Mouse (Mus musculus) hematopoietic stem cell, adult 5-6 weeks (primary cell): ENCODE measurements around the gene Ptprn2. TPM values are rescaled to one million over a fixed set of nuclear protein-coding genes. Genes with fewer than 3 reads are reported as not detected.

Experiments
- ATAC-seq, 2 experiments: fragments of 125-278 bp in 1 of 2; replicated peaks in 1 of 2; 2 replicates each; pipeline ENCODE4 v1.8.0; 2016 to 2017; ENCODE audit warnings: inconsistent platforms in 2 of 2, mild to moderate bottlenecking in 2 of 2, moderate number of reproducible peaks in 2 of 2, low read depth in 1 of 2, moderate TSS enrichment in 1 of 2; ENCODE audit not compliant: low FRiP score in 2 of 2, poor library complexity in 2 of 2, severe bottlenecking in 2 of 2, insufficient read depth in 1 of 2, low TSS enrichment in 1 of 2
- total RNA-seq: library from RNA; stranded (forward); fragments of 172-1452, 232-1000 nt; gene quantifications from 2 replicates; pipeline ENCODE4 v1.2.3, GENCODE M21; 2017

Gene Ptprn2
- not detected in 2 replicates for total RNA-seq

DNA sequence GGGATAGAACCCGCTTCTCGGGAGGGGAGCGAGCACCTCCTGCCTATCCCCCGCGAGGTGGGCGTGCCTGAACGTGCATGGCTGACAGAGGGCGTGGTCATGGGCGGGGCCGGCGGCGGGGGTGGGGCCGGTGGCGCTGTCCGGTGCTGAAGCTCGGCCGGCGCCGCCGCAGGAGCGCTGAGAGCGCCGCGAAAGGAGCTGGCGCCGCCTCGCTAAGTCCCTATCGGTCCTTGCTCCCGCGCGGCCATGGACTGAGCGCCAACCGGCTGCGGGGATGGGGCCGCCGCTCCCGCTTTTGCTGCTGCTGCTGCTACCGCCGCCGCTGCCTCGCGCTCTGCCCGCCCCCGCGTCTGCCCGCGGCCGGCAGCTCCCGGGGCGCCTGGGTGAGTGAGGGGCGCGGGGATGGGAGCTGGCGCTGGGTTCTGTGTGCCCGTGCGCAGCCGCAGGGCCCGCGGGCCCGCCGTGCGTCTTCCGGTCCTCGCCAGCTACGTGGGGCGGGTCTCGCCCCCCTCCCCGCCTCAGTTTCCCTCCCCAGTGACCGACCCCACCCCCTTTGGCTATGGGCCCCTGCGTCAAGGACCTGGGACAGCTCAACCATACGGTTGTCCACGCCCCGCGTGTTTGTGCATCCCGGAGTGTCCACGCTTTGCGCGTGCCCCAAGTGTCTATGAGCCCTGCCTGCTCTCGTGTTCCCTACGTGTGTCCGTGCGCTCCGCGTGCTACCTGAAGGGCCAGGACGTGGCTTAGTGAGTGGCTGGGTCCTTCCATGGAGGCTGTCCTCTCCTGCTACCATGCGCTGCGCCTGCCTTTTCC is at the start of gene Ptprn2:
Gene Ptprn2, plus strand, starts transcription at position 130 of the 813 bp plus-strand sequence.
- peak; percentile 71 to 75 for ATAC-seq

DNA sequence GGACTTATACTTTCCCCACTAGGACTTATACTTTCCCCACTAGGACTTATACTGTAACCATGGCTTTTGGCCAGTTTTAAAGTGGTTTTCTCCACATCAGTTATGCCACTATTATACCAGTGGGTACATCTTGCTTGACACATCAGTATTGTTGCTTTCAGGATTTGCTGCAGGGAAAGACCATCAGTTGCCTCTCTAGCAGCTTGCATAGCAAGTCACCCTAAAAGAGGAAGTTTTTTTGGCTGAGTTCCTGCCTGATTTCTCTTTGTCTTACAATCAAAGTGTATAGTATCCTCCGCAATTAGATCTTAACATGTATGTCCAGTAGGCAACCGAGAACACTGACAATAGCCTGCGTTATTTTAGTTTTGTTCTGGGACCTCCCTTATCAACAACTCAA is 49.4 kb upstream of the Ptprn2 start:
- peak; percentile 61 to 64 for ATAC-seq

GRCm38 (mm10) chr12:116438591-116438990 is 46.9 kb upstream of the Ptprn2 start:
- no peak for ATAC-seq

DNA sequence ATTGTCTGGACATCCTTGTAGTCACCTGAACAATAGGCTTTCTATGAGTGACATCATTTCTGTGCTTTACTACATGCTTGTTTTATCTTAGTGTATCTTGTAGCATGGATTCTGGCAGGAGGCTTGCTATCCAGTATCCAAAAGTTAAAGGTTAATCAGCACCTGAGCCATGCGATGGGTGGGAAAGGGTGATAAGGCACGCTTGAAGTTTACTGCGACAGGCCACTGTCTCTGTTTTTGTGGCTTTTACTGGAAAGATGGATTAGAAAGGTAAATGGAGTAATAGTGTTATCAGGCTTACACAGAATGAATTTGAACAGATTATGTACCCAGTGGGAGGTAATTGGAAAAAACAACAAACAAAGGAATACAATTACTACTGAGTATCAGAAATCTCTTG is 43.3 kb upstream of the Ptprn2 start:
- ATAC-seq: no peak

DNA sequence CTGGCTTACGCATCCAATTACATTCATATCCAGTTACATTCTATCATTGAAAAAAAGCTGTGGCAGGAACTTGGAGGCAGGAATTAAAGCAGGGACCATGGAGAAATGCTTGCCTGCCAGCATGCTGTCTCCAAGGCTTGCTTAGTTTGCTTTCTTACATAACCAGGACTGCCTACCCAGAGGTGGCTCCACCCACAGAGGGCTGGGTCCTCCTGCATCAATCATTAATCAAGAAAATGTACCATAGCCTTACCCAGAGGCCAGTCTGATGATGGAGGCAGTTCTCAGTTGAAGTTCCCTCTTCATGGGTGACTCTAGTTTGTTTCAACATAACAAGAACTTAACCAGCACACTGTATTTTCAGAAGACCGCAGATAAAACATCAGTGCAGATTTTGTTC is 36.0 kb upstream of the Ptprn2 start:
- ATAC-seq: no peak

- no peak for ATAC-seq
Measured at GRCm38 (mm10) chr12:116460379-116461065, 25.0 kb upstream of the Ptprn2 start.

DNA sequence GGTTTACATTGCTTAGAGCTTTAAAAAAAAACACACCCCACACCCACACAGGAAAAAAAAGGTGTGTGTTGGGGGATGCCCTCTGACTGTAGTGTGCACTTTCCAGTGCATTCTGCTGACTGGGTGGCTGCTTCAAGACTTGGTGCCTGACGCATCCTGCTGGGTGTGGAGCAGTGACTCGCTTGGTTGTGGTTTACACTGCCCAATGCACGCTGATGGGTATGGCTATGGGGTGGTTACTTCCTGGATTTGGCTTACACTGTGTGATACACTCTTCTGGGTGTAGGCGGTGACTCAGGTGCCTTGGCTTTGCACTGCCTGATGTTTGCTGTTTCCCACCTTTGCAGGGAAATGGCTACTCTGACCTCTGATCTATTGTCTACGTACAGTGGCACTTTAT is 18.5 kb upstream of the Ptprn2 start:
- peak; percentile 45 to 46; a peak in 1 of 4 replicates for ATAC-seq

GRCm38 (mm10) chr12:116468348-116468747 is 17.2 kb upstream of the Ptprn2 start:
- ATAC-seq: no peak

DNA sequence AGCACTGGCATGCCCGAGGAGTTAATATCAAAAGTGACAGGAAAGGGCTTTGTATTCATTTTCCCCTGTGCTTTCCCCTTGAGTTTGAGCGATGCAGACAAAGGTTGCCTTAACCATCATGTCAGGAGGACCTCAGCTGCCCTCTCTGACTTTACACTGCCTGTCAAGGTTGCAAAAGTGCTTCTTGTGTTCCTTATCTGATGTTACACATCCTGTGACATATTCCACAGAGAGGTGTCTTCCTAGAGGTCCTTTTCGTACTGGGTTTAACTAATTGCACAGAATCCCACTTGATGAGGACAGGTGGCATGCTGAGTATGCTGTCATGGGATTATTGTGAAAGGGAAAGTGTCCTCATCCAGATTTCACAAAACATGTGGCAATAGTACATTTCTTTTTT is 16.4 kb upstream of the Ptprn2 start:
- peak in 1 of 2 experiments; percentile 10; a peak in 1 of 4 replicates for ATAC-seq

GRCm38 (mm10) chr12:116473264-116473663 is 12.3 kb upstream of the Ptprn2 start:
- peak in 1 of 2 experiments; percentile 45; a peak in 1 of 4 replicates for ATAC-seq

GRCm38 (mm10) chr12:116473761-116474160 is 11.8 kb upstream of the Ptprn2 start:
- no peak for ATAC-seq

DNA sequence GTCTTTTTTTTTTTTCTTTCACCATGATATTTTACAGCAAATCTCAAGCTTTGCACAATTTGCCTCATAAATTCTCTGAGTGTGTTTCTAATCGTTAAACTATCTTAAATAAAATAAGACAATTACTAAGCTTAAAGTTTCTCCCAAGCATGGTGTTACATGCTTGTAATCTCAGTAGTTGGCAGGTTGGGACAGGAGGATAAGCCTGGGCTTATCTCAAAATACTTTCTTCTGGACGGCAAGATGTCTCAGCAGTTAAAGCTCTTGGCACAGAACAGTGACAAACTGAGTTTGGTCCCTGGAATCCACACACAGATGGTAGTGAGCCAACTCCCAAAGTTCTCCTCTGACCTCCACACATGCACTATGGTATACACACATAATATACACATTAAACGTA is 10.8 kb upstream of the Ptprn2 start:
- no peak for ATAC-seq

DNA sequence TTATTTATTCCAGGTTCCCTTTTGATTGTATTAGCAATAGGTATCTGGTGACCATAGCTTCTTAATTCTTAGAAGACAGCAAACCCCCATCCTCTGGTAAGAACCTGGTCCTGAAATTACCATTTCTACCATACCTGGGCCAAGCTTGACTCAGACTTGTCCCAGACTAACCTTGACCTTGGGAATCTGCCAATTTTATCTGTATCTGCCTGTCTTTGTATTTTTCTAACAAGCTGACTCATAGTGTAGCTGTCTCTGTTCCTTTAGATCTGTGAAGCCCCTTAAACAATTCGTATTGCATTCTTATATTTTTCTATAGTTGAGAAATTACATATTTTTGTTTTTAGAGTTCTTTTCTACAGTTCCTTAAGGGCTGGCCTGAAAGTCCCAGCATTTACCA is 6.7 kb upstream of the Ptprn2 start:
- no peak for ATAC-seq

DNA sequence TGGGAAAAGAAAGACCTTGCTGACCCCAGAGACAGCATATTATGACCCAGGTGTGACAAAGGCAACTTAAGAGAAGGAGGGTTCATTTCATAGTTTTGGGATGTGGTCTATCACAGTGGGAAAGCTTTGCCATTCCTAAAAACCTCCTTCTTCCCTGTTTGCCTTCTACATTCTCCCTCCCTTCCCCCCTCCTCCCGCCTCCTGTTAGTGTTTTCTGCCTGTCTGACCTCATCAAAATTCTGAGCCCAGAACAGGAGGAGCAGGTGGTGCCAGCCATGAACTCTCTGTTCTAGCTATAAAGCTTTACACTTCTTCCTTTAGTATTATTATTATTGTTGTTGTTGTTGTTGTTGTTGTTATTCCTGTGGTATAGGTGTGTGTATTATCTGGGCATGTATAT is 3.6 kb upstream of the Ptprn2 start:
- ATAC-seq: no peak

DNA sequence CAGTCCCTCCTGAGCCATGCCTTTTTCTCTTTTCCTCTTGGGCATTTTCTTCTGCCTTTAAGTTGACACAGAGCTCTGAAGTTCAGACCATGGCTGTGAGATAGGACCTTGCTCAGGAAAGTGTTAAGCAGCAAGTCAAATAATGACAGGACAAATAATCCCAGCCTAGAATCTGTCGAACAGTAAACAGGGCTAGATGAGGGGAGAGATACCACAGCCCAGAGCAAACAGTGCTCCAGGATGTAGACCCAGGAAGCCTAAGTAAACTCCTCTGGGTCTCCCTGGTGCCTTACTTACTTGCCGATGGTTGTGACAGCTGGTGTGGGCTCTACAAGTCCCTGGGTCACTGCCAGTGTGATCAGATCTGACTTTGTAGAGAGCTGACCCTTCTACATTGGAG is 1.9 kb upstream of the Ptprn2 start:
- ATAC-seq: no peak

DNA sequence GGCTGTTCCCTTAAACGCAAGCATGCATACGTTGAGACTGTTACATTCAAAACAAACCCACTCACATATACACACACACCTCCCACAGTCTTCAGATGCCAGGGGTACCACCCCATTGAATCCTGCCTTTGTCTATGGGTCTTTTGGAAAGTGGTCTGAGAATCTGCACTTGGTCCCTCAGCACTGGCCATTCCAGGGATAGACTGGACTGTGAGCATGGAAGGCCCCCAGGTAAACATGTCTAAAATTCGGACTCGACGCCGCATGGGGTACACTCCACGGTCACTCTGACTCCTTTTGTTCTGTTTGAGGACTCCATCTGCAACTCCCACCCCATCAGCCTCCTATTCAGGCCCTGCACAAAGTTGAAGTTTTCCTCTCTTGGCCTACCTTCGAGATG is 529 bp upstream of the Ptprn2 start:
- no peak for ATAC-seq

- ATAC-seq: no peak
Measured at GRCm38 (mm10) chr12:116486404-116486730, 847 bp downstream of the Ptprn2 start.

- ATAC-seq: no peak
Measured at GRCm38 (mm10) chr12:116488836-116489235, 3.3 kb downstream of the Ptprn2 start.
